In genomic region chr4:95395746-95396145, GRCm38 (mm10) we compare ENCODE assay signal across 13 mouse cellular contexts.
DNase-seq lines count a peak whose midpoint lies in the region; ATAC-seq lines count a peak whose summit lies in the region.
"Had no signal": no experiment of that assay in that cellular context is flagged by ENCODE, and none has a peak within 500 bp of the region (broad histone marks: within the 10 kb centered on the region; RNA-seq: fewer than 3 reads in every experiment).

No protein-coding gene starts in this region.

- no peak overlapping the region for H3K4me3 ChIP-seq in liver, embryonic 16.5 days (ENCODE audit: low read depth, low read length)
- H3K4me3 ChIP-seq in liver, embryonic 11.5 days (ENCODE audit: low read depth, low read length), result no peak overlapping the region
- H3K4me3 ChIP-seq: heart, embryonic 10.5 days; hindbrain, embryonic 10.5 days; liver, embryonic 13.5 days; neural tube, embryonic 13.5 days had no signal

- no peak overlapping the region for H3K4me2 ChIP-seq in liver, embryonic 16.5 days (ENCODE audit: low read depth, low read length)
- H3K4me2 ChIP-seq in liver, embryonic 11.5 days, result no peak overlapping the region
- H3K4me2 ChIP-seq: liver, embryonic 13.5 days; midbrain, embryonic 11.5 days; neural tube, embryonic 13.5 days had no signal

- H3K4me1 ChIP-seq in liver, embryonic 16.5 days (ENCODE audit: control insufficient read depth, low read depth, low read length), result no peaks in the 10 kb centered on the region
- H3K4me1 ChIP-seq in liver, embryonic 11.5 days (replicated peaks; ENCODE audit: control insufficient read depth, insufficient read depth, low read length), result no peaks in the 10 kb centered on the region
- H3K4me1 ChIP-seq: hindbrain, embryonic 10.5 days; liver, embryonic 13.5 days; neural tube, embryonic 13.5 days had no signal

- 40% methylated on average over 3 of the region's 3 CpGs for WGBS in liver, embryonic 16.5 days (ENCODE audit: insufficient replicate concordance)
- WGBS in liver, embryonic 11.5 days, result 65% methylated on average over 3 of the region's 3 CpGs

- no peak for DNase-seq in liver, embryonic 11.5 days (ENCODE audit: low spot score)
- DNase-seq in NIH3T3 (ENCODE audit: low read depth), result peak; percentile 78
- DNase-seq in adrenal gland, postnatal 36 days, result peak; percentile 69 to 74
- DNase-seq in lung, postnatal 36 days, result peak; percentile 81
- DNase-seq in spleen, postnatal 36 days (ENCODE audit: low spot score in 2 of 2), result no peak
- DNase-seq in right cerebral cortex, adult 18-20 months, result no peak
- DNase-seq: liver, embryonic 13.5 days had no signal

- H3K9ac ChIP-seq in liver, embryonic 16.5 days (ENCODE audit: low read depth, low read length), result no peak overlapping the region
- no peak overlapping the region for H3K9ac ChIP-seq in liver, embryonic 11.5 days (ENCODE audit: low read depth, low read length)
- H3K9ac ChIP-seq: liver, embryonic 13.5 days; neural tube, embryonic 13.5 days had no signal

- H3K27ac ChIP-seq in liver, embryonic 16.5 days (ENCODE audit: low read length), result no peak overlapping the region
- no peak overlapping the region for H3K27ac ChIP-seq in liver, embryonic 11.5 days (ENCODE audit: low read depth, low read length)
- H3K27ac ChIP-seq: heart, embryonic 10.5 days; hindbrain, embryonic 10.5 days; liver, embryonic 13.5 days; neural tube, embryonic 13.5 days had no signal

- H3K27me3 ChIP-seq in liver, embryonic 16.5 days (ENCODE audit: control insufficient read depth, insufficient read depth, low read depth, low read length), result no peaks in the 10 kb centered on the region
- no peaks in the 10 kb centered on the region for H3K27me3 ChIP-seq in liver, embryonic 11.5 days (replicated peaks; ENCODE audit: control insufficient read depth, insufficient read depth, low read length)
- H3K27me3 ChIP-seq: liver, embryonic 13.5 days; neural tube, embryonic 13.5 days had no signal

- no peaks in the 10 kb centered on the region for H3K36me3 ChIP-seq in liver, embryonic 16.5 days (ENCODE audit: control insufficient read depth, insufficient read depth)
- H3K36me3 ChIP-seq in liver, embryonic 11.5 days (ENCODE audit: control insufficient read depth, insufficient read depth, low read length), result no peaks in the 10 kb centered on the region
- H3K36me3 ChIP-seq: heart, embryonic 10.5 days; hindbrain, embryonic 10.5 days; liver, embryonic 13.5 days; neural tube, embryonic 13.5 days had no signal

- 0 out of 2 replicates have a peak, but pooled peaks have one; percentile 35 for ATAC-seq in liver, embryonic 16.5 days (ENCODE audit: low read depth)
- no peak for ATAC-seq in liver, embryonic 11.5 days (replicated peaks; ENCODE audit: low FRiP score)
- ATAC-seq: intestine, postnatal 0 days had no signal

- H3K9me3 ChIP-seq in liver, embryonic 16.5 days (replicated peaks; ENCODE audit: control insufficient read depth, low read length), result no peaks in the 10 kb centered on the region
- no peaks in the 10 kb centered on the region for H3K9me3 ChIP-seq in liver, embryonic 11.5 days (ENCODE audit: control insufficient read depth, low read length)
- H3K9me3 ChIP-seq: heart, embryonic 10.5 days; hindbrain, embryonic 10.5 days; liver, embryonic 13.5 days; neural tube, embryonic 13.5 days had no signal

Comparison
In these comparisons a context has a peak if more than half of its experiments do, and no peak if none do; other contexts are left out.
1. DNase-seq: peak in NIH3T3 (single experiment), adrenal gland, postnatal 36 days (2 of 2) and lung, postnatal 36 days (single experiment); none in liver, embryonic 11.5 days (single experiment), spleen, postnatal 36 days (0 of 2) and right cerebral cortex, adult 18-20 months (single experiment).